Mouse (Mus musculus) left cerebral cortex, postnatal 14 days (tissue): ENCODE data around the gene Stk24. TPM values are rescaled to one million over a fixed set of nuclear protein-coding genes. Genes with fewer than 3 reads are reported as not detected.

Experiments used
- DNase-seq, 2 experiments: peaks; one replicate each; pipeline ENCODE4 v3.0.0; 2021 to 2022; ENCODE audit warnings: low spot score in 2 of 2, mixed read lengths in 1 of 2
- intact Hi-C: fragments of 180-260 bp; cut with DNase I; formaldehyde crosslinking; loops from one replicate; pipeline ENCODE4 v1.15.1; 2025
- total RNA-seq, 2 experiments: library from RNA; stranded (reverse); gene quantifications; 2 replicates each; pipeline ENCODE4 v1.2.3; 2021

The Stk24 gene
- total RNA-seq, 2 experiments from 2014 or later: 49.5 to 50.0 TPM

DNA sequence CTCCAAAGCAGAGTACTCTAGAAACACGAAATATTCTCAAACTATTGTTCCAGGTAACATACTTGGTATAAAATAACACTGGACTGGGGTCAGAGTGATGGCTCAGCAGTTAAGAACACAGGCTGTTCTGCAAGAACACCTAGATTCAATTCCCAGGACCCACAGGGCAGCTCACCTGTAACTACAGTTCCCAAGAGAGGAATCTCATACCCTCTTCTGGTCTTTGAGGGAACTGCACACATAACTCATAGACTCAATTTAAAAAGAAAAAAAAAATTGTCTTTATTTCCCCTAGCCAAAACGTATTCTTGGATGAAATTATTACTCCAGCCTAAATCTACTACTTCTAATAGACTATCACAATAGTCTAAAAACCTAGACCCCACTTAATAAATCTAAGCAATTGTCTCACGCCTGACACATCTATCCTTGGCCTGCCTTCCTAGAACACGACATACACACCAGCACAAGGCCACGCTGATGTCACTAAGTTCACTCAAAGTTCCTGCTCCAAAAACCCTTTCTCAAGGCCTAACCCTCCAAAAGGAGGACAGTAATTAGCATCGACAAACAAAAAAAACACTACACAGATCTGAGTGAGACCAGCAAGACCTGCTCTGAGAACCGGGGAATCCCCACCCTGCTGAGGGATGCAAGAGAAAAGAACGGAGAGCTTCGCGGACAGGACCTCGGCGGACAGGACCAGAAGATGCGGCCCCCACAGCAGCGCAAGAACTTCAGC is 94.3 kb downstream of the Stk24 start:
- intact Hi-C loops: loop anchor here (5.0 to 10.0 kb wide), 2 partner anchors 92 to 289 kb away; no protein-coding TSS in a partner anchor
- DNase-seq: no peak

GRCm38 (mm10) chr14:121281336-121281710 is 98.5 kb downstream of the Stk24 start:
- DNase-seq: no peak

DNA sequence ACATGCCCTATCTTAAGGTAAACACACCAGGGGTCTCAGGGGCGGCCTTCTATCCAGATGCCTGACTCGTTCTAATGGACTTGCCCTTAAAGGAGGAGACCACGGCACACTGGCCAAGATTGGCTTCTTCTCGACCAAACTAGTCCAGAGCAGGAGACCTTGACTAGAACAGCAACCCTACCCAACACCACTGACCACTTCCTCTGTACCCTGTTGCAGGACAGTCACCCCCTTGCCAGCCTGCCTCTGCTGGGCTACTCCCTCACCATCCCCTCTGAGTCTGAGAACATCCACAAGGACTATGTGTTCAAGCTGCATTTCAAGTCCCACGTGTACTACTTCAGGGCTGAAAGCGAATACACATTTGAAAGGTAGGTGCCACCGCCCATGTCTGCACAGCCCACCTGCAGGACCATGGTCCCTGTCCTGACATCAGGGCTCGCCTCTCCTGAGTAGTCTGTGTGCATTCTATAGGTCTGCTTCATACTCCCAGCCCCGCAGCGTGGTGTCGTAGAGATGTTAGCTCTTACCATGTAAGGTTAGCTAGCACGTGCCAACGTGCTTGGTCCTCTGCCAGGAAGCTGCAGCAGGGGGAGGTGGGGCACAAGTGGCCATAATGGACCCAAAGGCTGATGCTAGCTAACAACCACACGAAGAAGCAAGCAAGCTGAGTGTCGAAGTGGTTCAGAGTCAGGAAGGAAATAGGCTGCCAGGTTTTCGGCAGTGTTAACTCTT is 99.0 kb downstream of the Stk24 start:
- intact Hi-C loops: loop anchor here (10.0 kb wide), 1 partner anchor 294 kb away; no protein-coding TSS in a partner anchor
- no peak for DNase-seq

More at GRCm38 (mm10) chr14:121281336-121281710, 98.5 kb downstream of the Stk24 start:
- intact Hi-C loops: loop anchor here (10.0 kb wide), 1 partner anchor 293 kb away; no protein-coding TSS in a partner anchor

- intact Hi-C loops: loop anchor here (1.0 kb wide), 1 partner anchor 172 kb away; no protein-coding TSS in a partner anchor
These were observed 100.7 kb downstream of the Stk24 start for GRCm38 (mm10) chr14:121279106-121279505.

GRCm38 (mm10) chr14:121276016-121276415 is 103.8 kb downstream of the Stk24 start:
- intact Hi-C loops: no loop called here
- DNase-seq: no peak

More at GRCm38 (mm10) chr14:121279106-121279505, 100.7 kb downstream of the Stk24 start:
- peak; percentile 90 to 91 for DNase-seq

GRCm38 (mm10) chr14:121274985-121275384 is 104.8 kb downstream of the Stk24 start:
- no peak for DNase-seq
- intact Hi-C loops: no loop called here

- intact Hi-C loops: no loop called here
- DNase-seq: peak in 1 of 2 experiments; percentile 35
These were observed 109.3 kb downstream of the Stk24 start for GRCm38 (mm10) chr14:121270490-121270889.

DNA sequence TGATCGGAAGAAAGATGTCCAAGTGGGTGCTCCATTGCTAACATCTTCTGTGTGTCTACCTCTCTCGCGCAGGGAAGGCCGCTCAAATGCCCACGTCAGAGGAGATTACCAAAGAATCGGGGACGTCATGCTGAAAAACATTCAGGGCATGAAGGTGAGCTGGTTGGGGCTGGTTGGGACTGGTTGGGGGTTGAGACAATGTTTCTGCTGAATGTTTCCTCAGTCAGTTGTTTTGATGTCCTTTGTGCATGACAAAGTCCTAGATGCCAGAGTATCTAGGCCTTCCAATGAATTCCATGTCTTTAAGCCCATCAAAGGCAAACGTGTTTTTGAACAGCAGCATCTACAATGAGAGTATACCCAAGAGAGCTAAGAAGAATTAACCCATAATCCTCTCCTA is 112.0 kb downstream of the Stk24 start:
- DNase-seq: no peak
- intact Hi-C loops: no loop called here

DNA sequence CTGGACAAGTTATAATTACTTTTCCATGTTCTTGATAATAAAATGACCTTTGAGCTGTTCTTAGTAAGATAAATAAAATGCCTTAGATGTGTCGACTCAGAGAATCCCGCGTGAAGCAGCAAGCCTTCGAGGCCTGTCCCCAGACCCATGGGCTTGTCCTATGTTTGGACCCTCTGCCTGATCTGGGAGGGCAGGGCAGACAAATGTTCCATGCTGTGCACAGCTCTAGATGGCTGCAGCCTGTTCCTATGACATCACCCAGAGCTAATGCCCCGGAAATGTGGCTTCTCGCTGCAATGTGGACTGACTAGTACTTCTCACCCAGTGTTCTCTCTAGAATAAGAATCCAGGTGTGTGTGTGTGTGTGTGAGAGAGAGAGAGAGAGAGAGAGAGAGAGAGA is 115.4 kb downstream of the Stk24 start:
- intact Hi-C loops: no loop called here
- DNase-seq: no peak

- intact Hi-C loops: no loop called here
- DNase-seq: no peak
These were observed 115.9 kb downstream of the Stk24 start for GRCm38 (mm10) chr14:121263912-121264311.

DNA sequence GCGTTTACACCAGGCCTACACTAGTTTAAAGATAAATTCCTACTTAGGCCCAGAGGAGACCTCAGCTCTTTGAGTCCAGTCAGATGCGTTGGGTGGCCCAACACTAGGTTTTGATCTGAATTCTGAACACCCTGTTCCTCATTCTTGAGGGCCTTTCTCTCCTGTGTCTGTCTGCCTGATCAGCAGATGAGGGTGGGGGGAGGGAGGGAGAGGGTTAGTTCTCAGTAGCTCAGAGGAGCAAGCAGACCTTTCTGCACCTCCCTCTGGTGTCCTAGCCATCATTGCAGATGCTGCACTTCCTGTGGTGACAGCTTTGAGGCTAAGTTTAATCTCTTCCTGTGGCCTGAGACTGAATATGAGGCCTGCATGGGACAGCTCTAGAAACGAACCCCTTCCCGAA is 117.2 kb downstream of the Stk24 start:
- DNase-seq: no peak
- intact Hi-C loops: no loop called here

- intact Hi-C loops: no loop called here
- DNase-seq: no peak
These were observed 118.5 kb downstream of the Stk24 start for GRCm38 (mm10) chr14:121261229-121261879.

DNA sequence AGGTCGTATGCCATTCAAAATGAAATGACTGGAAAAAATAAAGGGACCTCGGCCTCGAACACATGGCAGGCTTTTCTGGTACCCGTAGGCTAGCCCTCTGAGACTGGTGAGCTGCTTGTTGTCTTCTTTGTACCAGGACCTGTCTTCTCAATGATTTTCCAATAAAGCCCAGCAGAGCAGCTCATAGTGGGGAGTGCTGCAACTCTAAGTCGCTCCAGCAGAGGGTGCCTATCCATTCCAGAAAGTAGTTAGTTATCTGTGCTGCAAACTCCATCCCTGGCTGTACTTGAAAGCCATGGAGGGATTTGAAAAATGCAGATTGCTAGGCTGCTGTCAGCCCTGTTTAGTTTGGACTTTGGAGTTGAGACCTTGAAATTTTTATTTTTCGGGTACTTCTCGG is 120.0 kb downstream of the Stk24 start:
- DNase-seq: peak; percentile 78 to 80
- intact Hi-C loops: loop anchor here (10.0 kb wide), 1 partner anchor 425 kb away; no protein-coding TSS in a partner anchor

DNA sequence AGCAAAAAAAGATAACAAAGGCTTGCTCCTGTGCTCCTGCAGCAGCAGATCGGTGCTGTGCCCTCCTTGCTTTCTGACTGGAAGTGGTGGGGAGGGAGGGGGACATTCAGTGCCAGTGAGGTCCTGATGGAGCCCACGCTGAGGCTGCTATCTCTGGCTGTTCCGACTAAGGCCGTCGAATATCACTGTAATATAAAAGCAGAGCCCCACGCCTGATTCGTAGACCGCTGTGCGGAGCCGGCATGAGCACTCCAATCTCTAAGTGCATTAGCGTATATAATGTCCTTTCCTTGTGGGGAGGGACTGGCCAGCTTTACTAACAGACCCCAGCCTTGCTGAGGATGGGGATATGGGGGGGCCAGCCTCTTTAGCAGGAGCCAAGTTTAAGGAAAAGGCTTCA is 120.5 kb downstream of the Stk24 start:
- no peak for DNase-seq
- intact Hi-C loops: loop anchor here (10.0 kb wide), 1 partner anchor 425 kb away; no protein-coding TSS in a partner anchor

DNA sequence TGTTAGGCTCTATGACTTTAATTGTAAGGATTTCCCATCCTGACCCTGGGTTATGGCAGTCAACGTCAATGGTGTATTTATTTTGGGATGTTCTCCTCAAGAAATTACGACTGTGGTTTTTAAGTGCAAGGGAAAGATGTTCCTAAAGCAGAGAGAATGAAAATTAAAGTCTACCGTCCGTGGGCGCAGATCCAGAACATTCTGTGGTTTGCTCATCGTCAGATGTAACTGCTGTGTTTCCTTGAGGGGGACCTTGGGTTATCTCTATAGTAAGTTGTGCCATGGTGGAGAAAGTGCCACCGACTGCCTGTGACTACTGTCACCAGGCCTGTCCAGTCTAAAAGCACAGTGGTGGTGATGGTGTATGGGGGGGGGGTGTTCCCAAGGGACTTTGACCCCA is 122.9 kb downstream of the Stk24 start:
- intact Hi-C loops: loop anchor here (10.0 kb wide), 1 partner anchor 422 kb away; no protein-coding TSS in a partner anchor
- DNase-seq: peak; percentile 51 to 68

DNA sequence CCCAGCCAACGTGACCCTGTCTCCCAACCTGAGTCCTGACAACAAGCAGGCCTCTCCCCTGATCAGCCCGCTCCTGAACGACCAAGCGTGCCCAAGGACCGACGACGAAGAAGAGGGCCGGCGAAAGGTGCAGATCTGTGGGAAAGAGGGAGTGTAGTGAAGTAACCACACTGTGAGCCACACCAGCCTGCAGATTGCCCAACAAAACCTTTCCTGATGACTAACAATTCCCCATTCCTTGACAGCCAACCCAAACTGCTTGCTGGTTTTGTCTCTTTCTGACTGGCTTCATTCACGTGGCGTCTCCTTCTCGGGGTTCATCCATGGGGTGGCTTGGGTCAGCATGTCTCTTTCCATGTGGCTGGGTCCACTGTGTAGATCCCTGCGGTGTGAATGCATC is 124.3 kb downstream of the Stk24 start:
- intact Hi-C loops: loop anchor here (10.0 kb wide), 1 partner anchor 421 kb away; no protein-coding TSS in a partner anchor
- DNase-seq: no peak

GRCm38 (mm10) chr14:121254869-121255268 is 124.9 kb downstream of the Stk24 start:
- intact Hi-C loops: loop anchor here (10.0 kb wide), 1 partner anchor 420 kb away; no protein-coding TSS in a partner anchor
- no peak for DNase-seq

DNA sequence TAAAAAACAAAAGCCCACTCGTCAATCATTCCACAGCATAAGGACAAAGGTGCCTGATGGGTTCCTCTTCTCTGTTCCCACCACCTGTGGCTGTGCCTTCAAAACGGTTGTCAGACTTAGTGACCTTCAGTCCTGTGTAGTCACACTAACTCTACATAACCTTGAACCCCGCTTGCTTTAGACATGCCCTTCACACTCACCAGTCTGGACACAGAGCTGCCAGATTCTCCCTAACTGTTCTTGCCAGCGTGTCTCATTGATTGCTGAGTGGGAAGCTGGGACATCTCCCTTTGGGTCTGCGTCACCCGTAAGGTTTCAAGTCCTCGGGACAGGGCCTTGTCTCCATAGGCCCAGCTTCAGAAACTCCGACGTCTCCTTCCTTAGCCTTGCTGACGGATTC is 127.3 kb downstream of the Stk24 start:
- intact Hi-C loops: loop anchor here (10.0 kb wide), 1 partner anchor 418 kb away; no protein-coding TSS in a partner anchor
- no peak for DNase-seq

- intact Hi-C loops: loop anchor here (10.0 kb wide), 1 partner anchor 417 kb away; no protein-coding TSS in a partner anchor
- no peak for DNase-seq
These were observed 128.1 kb downstream of the Stk24 start for GRCm38 (mm10) chr14:121251708-121252107.
